Mouse (Mus musculus): ENCODE results near the gene Aoc2. TPM values are rescaled to one million over a fixed set of nuclear protein-coding genes. Genes with fewer than 3 reads are reported as not detected.

Gene Aoc2
- total and polyA plus RNA-seq, 2 experiments, result 0.46 to 1.7 TPM

GRCm38 (mm10) chr11:101378926-101379325, 54.1 kb downstream of the Aoc2 start:
- Histone ChIP-seq H3K27ac (replicated peaks; ENCODE audit: insufficient read depth, low read depth, low read length) (peak overlapping the region; percentile 38), H3K4me1 (ENCODE audit: control insufficient read depth, insufficient read depth, low read length) (no peaks in the 10 kb centered on the region), H3K36me3 (ENCODE audit: control insufficient read depth, insufficient read depth, low read length) (peaks cover 33% of the 10 kb centered on the region), H3K27me3 (ENCODE audit: control insufficient read depth, insufficient read depth, low read length) (no peaks in the 10 kb centered on the region), H3K9ac (ENCODE audit: low read depth, low read length) (no peak overlapping the region), H3K79me2 (ENCODE audit: control insufficient read depth, insufficient read depth, low read length) (no peaks in the 10 kb centered on the region), H3K4me3 (ENCODE audit: insufficient read depth, low read depth, low read length) (no peak overlapping the region)
- peak; percentile 100 for DNase-seq (ENCODE audit: extremely low read depth, low read depth, low spot score)
- TF ChIP-seq CTCF (IDR thresholded peaks at IDR 0.05; ENCODE audit: low read depth, low read length) (no peak), POLR2A (IDR thresholded peaks at IDR 0.05; ENCODE audit: extremely low read depth, insufficient read depth, low read length) (no peak)
- 27% methylated on average over 6 of the region's 6 CpGs for WGBS

Other genes with a start within 250 kb of the Aoc2 start
- 0.27 and 0.37 TPM in 2 replicates for gene Hsd17b1, start 246.7 kb upstream of the Aoc2 start, total RNA-seq (2014; rRNA removed)
- 0.12 and 0.37 TPM in 2 replicates for gene Hsd17b1, start 246.7 kb upstream of the Aoc2 start, polyA plus RNA-seq (2012; rRNA removed)
- gene Coasy, start 242.5 kb upstream of the Aoc2 start, total RNA-seq (2014; rRNA removed), result 84.0 and 89.9 TPM in 2 replicates
- gene Coasy, start 242.5 kb upstream of the Aoc2 start, polyA plus RNA-seq (2012; rRNA removed), result 182 and 194 TPM in 2 replicates
- gene Mlx, start 237.8 kb upstream of the Aoc2 start, total RNA-seq (2014; rRNA removed), result 33.5 and 34.4 TPM in 2 replicates
- 34.8 and 39.8 TPM in 2 replicates for gene Mlx, start 237.8 kb upstream of the Aoc2 start, polyA plus RNA-seq (2012; rRNA removed)
- 0.55 and 0.67 TPM in 2 replicates for gene Psmc3ip, start 229.6 kb upstream of the Aoc2 start, total RNA-seq (2014; rRNA removed)
- gene Psmc3ip, start 229.6 kb upstream of the Aoc2 start, polyA plus RNA-seq (2012; rRNA removed), result 0.20 and 0.39 TPM in 2 replicates
- 46.2 and 46.3 TPM in 2 replicates for gene Retreg3, start 205.2 kb upstream of the Aoc2 start, total RNA-seq (2014; rRNA removed)
- 61.2 and 61.5 TPM in 2 replicates for gene Retreg3, start 205.2 kb upstream of the Aoc2 start, polyA plus RNA-seq (2012; rRNA removed)
- 7.6 and 9.2 TPM in 2 replicates for gene Tubg1, start 205.1 kb upstream of the Aoc2 start, total RNA-seq (2014; rRNA removed)
- gene Tubg1, start 205.1 kb upstream of the Aoc2 start, polyA plus RNA-seq (2012; rRNA removed), result 11.9 and 17.6 TPM in 2 replicates
- gene Tubg2, start 169.2 kb upstream of the Aoc2 start, total RNA-seq (2014; rRNA removed), result not detected in 2 replicates
- 0.10 and 0.17 TPM in 2 replicates for gene Tubg2, start 169.2 kb upstream of the Aoc2 start, polyA plus RNA-seq (2012; rRNA removed)
- 0.40 and 0.46 TPM in 2 replicates for gene Cntnap1, start 154.5 kb upstream of the Aoc2 start, total RNA-seq (2014; rRNA removed)
- 0.87 and 0.88 TPM in 2 replicates for gene Cntnap1, start 154.5 kb upstream of the Aoc2 start, polyA plus RNA-seq (2012; rRNA removed)
- gene Plekhh3, start 153.7 kb upstream of the Aoc2 start, total RNA-seq (2014; rRNA removed), result 3.9 and 4.0 TPM in 2 replicates
- 10.5 and 11.5 TPM in 2 replicates for gene Plekhh3, start 153.7 kb upstream of the Aoc2 start, polyA plus RNA-seq (2012; rRNA removed)
- gene Ccr10, start 149.6 kb upstream of the Aoc2 start, total RNA-seq (2014; rRNA removed), result 0.13 TPM in 1 of 2 replicates, not detected in the other
- 0.05 and 0.13 TPM in 2 replicates for gene Ccr10, start 149.6 kb upstream of the Aoc2 start, polyA plus RNA-seq (2012; rRNA removed)
- 10.5 and 10.8 TPM in 2 replicates for gene Ezh1, start 98.6 kb upstream of the Aoc2 start, total RNA-seq (2014; rRNA removed)
- 7.5 and 9.2 TPM in 2 replicates for gene Ezh1, start 98.6 kb upstream of the Aoc2 start, polyA plus RNA-seq (2012; rRNA removed)
- gene Ramp2, start 79.0 kb upstream of the Aoc2 start, total RNA-seq (2014; rRNA removed), result 4.9 and 6.6 TPM in 2 replicates
- gene Ramp2, start 79.0 kb upstream of the Aoc2 start, polyA plus RNA-seq (2012; rRNA removed), result 16.4 and 22.5 TPM in 2 replicates
- gene Vps25, start 71.4 kb upstream of the Aoc2 start, total RNA-seq (2014; rRNA removed), result 35.6 and 43.8 TPM in 2 replicates
- gene Vps25, start 71.4 kb upstream of the Aoc2 start, polyA plus RNA-seq (2012; rRNA removed), result 109 and 122 TPM in 2 replicates
- gene Wnk4, start 64.5 kb upstream of the Aoc2 start, total RNA-seq (2014; rRNA removed), result 0.37 and 0.40 TPM in 2 replicates
- gene Wnk4, start 64.5 kb upstream of the Aoc2 start, polyA plus RNA-seq (2012; rRNA removed), result 0.32 and 1.1 TPM in 2 replicates
- not detected in 2 replicates for gene Cntd1, start 46.1 kb upstream of the Aoc2 start, total RNA-seq (2014; rRNA removed)
- gene Cntd1, start 46.1 kb upstream of the Aoc2 start, polyA plus RNA-seq (2012; rRNA removed), result not detected in 2 replicates
- gene Coa3, start 45.9 kb upstream of the Aoc2 start, total RNA-seq (2014; rRNA removed), result 74.7 and 96.8 TPM in 2 replicates
- 289 and 376 TPM in 2 replicates for gene Coa3, start 45.9 kb upstream of the Aoc2 start, polyA plus RNA-seq (2012; rRNA removed)
- 43.8 and 57.8 TPM in 2 replicates for gene Becn1, start 22.8 kb upstream of the Aoc2 start, total RNA-seq (2014; rRNA removed)
- gene Becn1, start 22.8 kb upstream of the Aoc2 start, polyA plus RNA-seq (2012; rRNA removed), result 43.1 and 50.8 TPM in 2 replicates
- 15.8 and 16.8 TPM in 2 replicates for gene Psme3, start 8.8 kb upstream of the Aoc2 start, total RNA-seq (2014; rRNA removed)
- 34.5 and 37.9 TPM in 2 replicates for gene Psme3, start 8.8 kb upstream of the Aoc2 start, polyA plus RNA-seq (2012; rRNA removed)
- gene Aoc3, start 5.5 kb downstream of the Aoc2 start, total RNA-seq (2014; rRNA removed), result 0.13 and 0.18 TPM in 2 replicates
- 0.05 and 0.16 TPM in 2 replicates for gene Aoc3, start 5.5 kb downstream of the Aoc2 start, polyA plus RNA-seq (2012; rRNA removed)
- 121 and 144 TPM in 2 replicates for gene G6pc, start 42.5 kb downstream of the Aoc2 start, total RNA-seq (2014; rRNA removed)
- gene G6pc, start 42.5 kb downstream of the Aoc2 start, polyA plus RNA-seq (2012; rRNA removed), result 115 and 146 TPM in 2 replicates
- gene Aarsd1, start 92.6 kb downstream of the Aoc2 start, total RNA-seq (2014; rRNA removed), result 21.3 and 22.2 TPM in 2 replicates
- gene Aarsd1, start 92.6 kb downstream of the Aoc2 start, polyA plus RNA-seq (2012; rRNA removed), result 18.6 and 19.8 TPM in 2 replicates
- gene Gm27029, start 99.7 kb downstream of the Aoc2 start, total RNA-seq (2014; rRNA removed), result 0.20 and 0.65 TPM in 2 replicates
- 0.10 and 0.37 TPM in 2 replicates for gene Gm27029, start 99.7 kb downstream of the Aoc2 start, polyA plus RNA-seq (2012; rRNA removed)
- 2.8 and 3.1 TPM in 2 replicates for gene Rundc1, start 100.0 kb downstream of the Aoc2 start, total RNA-seq (2014; rRNA removed)
- gene Rundc1, start 100.0 kb downstream of the Aoc2 start, polyA plus RNA-seq (2012; rRNA removed), result 8.6 and 8.9 TPM in 2 replicates
- gene Ptges3l, start 100.3 kb downstream of the Aoc2 start, total RNA-seq (2014; rRNA removed), result 0.27 and 0.46 TPM in 2 replicates
- gene Ptges3l, start 100.3 kb downstream of the Aoc2 start, polyA plus RNA-seq (2012; rRNA removed), result 0.93 and 1.1 TPM in 2 replicates
- gene Rpl27, start 117.2 kb downstream of the Aoc2 start, total RNA-seq (2014; rRNA removed), result 236 and 259 TPM in 2 replicates
- 193 and 230 TPM in 2 replicates for gene Rpl27, start 117.2 kb downstream of the Aoc2 start, polyA plus RNA-seq (2012; rRNA removed)
- gene Ifi35, start 123.3 kb downstream of the Aoc2 start, total RNA-seq (2014; rRNA removed), result 24.6 and 37.1 TPM in 2 replicates
- gene Ifi35, start 123.3 kb downstream of the Aoc2 start, polyA plus RNA-seq (2012; rRNA removed), result 33.8 and 43.6 TPM in 2 replicates
- gene Rnd2, start 139.9 kb downstream of the Aoc2 start, total RNA-seq (2014; rRNA removed), result 5.5 and 8.0 TPM in 2 replicates
- 18.9 and 22.3 TPM in 2 replicates for gene Rnd2, start 139.9 kb downstream of the Aoc2 start, polyA plus RNA-seq (2012; rRNA removed)
- gene Vat1, start 141.2 kb downstream of the Aoc2 start, total RNA-seq (2014; rRNA removed), result 11.0 and 11.2 TPM in 2 replicates
- 30.4 and 33.4 TPM in 2 replicates for gene Vat1, start 141.2 kb downstream of the Aoc2 start, polyA plus RNA-seq (2012; rRNA removed)
- 3.3 and 4.2 TPM in 2 replicates for gene Brca1, start 226.9 kb downstream of the Aoc2 start, total RNA-seq (2014; rRNA removed)
- gene Brca1, start 226.9 kb downstream of the Aoc2 start, polyA plus RNA-seq (2012; rRNA removed), result 0.18 and 0.22 TPM in 2 replicates
- gene Nbr1, start 227.1 kb downstream of the Aoc2 start, total RNA-seq (2014; rRNA removed), result 211 and 222 TPM in 2 replicates
- gene Nbr1, start 227.1 kb downstream of the Aoc2 start, polyA plus RNA-seq (2012; rRNA removed), result 114 and 141 TPM in 2 replicates

All from liver, adult 2 months (tissue).